Mouse (Mus musculus) skeletal muscle tissue, postnatal 0 days (tissue): ENCODE measurements around the gene Pla2g10. TPM values are rescaled to one million over a fixed set of nuclear protein-coding genes. Genes with fewer than 3 reads are reported as not detected.

ENCODE experiments used
- polyA plus RNA-seq: library from polyadenylated mRNA; unstranded; fragments of >200 nt; fragmentation: Nextera tagmentation; extraction: Ambion mirVana; gene quantifications from 2 replicates; pipeline ENCODE4 v1.2.1, GENCODE M21; 2015

Pla2g10 gene
- polyA plus RNA-seq = not detected in 2 replicates

DNA sequence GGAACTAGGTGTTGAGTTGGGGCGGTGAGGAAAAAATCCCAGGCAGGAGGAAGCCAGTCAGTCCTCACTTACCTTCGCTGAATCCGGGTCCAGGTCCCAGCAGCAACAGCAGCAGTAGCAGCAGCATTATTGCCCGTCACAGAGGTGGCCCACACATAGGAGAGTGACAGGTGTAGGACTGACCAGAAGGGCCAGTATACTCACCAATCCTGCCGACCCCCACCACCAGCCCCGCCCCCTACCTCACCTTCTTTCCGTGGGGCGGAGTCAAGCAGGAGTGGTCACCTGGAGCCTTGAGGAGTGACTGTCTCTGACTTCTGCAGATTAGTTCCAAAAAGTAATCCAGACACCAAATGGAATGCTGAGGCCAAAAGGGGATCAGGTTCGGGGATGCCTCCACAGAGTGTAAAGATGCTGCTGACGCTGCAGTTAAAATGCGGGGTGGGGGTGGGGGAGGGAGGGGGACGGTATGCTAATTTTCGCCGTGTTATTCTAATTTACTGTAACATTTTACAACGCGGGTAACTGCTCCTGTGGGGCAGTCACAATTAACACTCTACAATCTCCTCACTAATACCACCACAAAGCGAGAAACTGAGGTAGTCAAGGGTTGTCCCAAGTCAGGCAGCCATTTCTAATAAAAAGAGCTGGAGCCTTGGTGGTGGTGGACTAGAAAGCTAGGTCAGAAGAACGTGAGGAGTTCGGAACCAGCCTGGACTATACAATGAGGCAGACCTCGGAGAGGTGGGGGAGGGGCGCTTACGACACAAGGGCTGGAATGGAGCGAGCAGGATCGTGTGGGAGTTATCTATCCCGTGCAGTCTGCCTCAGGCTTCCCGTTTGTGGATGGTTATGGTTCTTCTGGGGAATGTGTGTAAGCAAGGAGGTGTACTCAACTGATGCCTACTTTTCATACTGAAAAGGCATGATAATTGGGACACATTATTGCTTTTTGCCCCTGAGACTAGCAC is at the start of gene Pla2g10:
Gene Pla2g10 (minus strand): TSS at position 699 of the 971 bp plus-strand sequence.

DNA sequence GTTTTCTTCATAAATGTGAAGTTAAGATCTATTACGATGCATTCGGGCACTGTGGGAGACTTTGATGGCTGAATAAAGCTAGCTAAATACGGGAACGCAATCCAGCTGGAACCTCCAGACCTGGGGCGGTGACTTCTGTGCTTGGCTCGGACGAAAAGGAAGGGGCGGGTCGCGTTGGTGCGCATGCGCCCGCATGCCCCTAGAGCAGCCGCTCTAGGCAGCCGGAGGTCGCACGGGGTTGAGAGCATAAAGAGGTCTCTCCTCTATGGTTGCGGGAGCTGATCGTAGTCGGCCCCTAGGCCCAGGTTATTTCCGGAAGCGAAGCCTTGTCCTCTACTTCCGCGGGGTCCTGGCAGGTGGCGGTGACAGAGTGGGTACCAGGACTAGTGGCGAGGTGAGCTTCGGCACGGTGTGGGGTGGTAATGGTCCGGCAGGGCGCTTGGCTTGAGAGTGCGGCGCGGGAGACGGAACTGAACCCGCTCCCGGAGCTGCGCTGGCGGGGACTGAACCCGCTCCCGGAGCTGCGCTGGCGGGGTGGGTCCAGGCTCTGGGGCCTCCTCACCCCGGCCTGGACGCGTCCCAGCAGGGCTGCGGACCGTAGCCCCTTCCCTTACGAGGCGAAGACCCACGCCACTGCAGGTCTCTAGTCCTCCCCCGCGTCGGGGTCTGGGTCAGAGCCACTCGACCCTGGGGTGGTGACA is 58.9 kb downstream of the Pla2g10 start, which contains the start of the genes Bfar and 3110001I22Rik:
Gene Bfar (plus strand): TSS at position 174 of the 701 bp plus-strand sequence.
Gene 3110001I22Rik (plus strand): TSS at position 245 of the 701 bp plus-strand sequence.

DNA sequence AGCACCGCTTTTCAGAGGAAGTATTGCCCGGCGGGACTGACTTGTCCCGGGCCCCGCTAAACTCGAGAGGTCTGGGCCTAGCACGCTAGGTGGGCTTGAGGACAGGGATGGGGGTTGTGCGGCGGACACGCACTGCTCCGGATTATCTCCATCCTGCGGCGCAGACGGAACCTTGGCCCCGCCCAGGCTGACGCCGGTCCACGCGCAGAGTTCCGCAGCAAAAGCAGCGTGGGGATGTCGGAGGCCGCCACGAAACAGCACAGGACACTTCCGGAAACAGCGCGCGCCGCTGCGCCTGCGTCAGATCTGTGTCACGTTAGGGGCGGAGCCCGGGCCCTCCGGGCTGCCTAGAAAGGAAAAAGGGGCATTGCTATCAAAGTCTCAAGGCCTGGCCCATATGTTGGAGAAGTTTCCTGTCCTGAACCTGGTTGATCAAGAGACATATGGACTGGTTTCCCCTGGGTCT is 62.9 kb downstream of the Pla2g10 start, which contains the start of gene Parn:
Gene Parn (minus strand): TSS at position 293 of the 466 bp plus-strand sequence.

Other genes with a start within 250 kb of the Pla2g10 start
- gene Parn, start 62.8 kb downstream of the Pla2g10 start, polyA plus RNA-seq = 15.3 and 15.9 TPM in 2 replicates
- 27.8 and 30.8 TPM in 2 replicates for gene Bfar, start 59.1 kb downstream of the Pla2g10 start, polyA plus RNA-seq
- 1.6 and 1.9 TPM in 2 replicates for gene 3110001I22Rik, start 59.1 kb downstream of the Pla2g10 start, polyA plus RNA-seq
- gene Rrn3, start 49.7 kb upstream of the Pla2g10 start, polyA plus RNA-seq = 27.3 and 30.3 TPM in 2 replicates
- 114 and 122 TPM in 2 replicates for gene Ntan1, start 87.9 kb upstream of the Pla2g10 start, polyA plus RNA-seq
- gene Pdxdc1, start 172.1 kb upstream of the Pla2g10 start, polyA plus RNA-seq = 36.5 and 43.2 TPM in 2 replicates
- gene Mpv17l, start 172.2 kb upstream of the Pla2g10 start, polyA plus RNA-seq = 2.3 and 2.5 TPM in 2 replicates